Mouse (Mus musculus) 416B (cell line): Measurements from ENCODE around the gene H2-T3.
A peak's percentile ranks its signal among the peaks of the same experiment; 100 is the strongest.
"Not testable (repeated sequence)": the region's sequence is repeated elsewhere in the genome, so short reads cannot be mapped to it uniquely, and the experiment has no call there.

Experiments
- DNase-seq: peaks from one replicate; pipeline ENCODE4 v3.0.0; 2011; ENCODE audit warnings: low read depth

The H2-T3 gene

DNA sequence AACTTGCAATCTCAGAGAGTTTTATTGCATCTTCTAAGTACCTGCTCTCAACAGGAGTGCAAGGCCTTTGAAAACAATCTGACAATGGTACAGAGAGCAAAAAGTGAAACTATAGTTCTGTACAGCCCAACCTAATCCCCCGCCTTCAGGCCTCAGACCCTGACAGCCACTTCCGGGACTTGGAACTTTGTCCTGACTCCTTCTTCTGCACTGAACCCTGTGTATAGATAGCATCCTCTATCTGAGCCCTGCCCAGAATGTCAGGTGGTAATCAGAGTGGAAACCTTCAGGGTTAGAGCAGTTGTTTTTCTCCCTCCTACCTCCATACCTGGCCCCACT lies at the start of gene H2-T3:
Gene H2-T3 (minus strand): TSS at position 119 of the 339 bp plus-strand sequence.
- no peak for DNase-seq

DNA sequence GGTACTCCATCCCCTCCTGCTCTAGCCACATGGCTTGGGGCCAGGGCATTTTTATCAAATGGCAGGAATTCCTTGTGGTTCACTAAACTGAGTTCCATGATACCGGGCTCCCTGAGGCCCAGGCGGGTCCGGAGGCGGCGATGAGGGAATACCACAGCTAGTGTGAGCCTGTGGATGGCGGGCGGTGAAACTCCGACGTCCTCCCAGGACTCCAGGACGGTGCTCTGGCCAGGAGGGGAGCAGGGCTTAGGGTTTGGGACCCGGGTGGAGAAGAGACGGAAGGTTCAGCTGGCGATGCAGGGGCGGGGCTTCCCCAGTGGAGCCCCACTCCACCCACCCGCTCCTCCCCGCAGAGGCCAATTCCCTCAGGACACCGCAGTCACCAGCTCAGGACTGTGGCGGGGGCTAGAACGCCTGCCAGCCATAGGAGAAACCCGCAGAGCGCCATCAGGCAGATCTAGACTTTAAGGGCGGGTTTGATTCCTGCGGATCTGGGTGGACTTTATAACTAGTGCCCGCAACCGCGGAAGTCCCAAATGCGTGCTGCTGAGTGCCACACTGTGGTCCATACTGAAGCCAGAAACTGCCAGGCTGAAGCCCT lies 47.3 kb upstream of the H2-T3 start:
- no peak for DNase-seq

DNA sequence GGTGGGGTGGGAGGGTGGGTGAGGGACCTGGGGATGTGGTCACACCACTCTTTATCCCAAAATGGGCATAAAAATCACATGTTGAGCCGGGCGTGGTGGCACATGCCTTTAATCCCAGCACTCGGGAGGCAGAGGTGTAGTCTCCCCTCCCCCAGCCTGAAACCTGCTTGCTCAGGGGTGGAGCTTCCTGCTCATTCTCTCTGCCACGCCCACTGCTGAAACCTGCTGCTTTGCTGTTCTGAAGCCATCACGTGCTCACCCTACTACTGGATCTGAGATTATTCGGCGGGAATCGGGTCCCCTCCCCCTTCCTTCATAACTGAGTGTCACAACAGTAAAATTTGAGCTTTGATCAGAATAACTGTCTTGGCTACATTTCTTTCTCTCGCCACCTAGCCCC lies 45.2 kb upstream of the H2-T3 start:
- not testable (repeated sequence) for DNase-seq

DNA sequence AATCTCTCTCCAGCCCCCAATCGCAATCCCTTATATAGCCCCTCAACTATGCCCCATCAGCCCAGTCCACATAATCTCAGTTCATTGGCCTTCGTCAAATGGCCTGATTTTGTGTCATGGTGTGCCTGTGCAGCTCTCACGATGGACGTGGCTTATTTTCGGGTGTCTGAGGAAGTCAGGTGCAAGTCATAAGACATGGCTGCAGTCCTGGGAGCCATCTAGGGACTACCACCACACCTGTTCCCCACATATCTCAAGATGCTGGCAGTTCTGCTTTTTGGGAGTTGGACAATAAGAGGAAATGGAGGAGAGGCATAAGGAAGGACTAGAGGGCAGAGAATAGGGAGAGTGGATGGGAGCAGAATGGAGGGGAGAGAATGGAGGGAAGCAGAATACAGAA lies 43.5 kb upstream of the H2-T3 start:
- no peak for DNase-seq

DNA sequence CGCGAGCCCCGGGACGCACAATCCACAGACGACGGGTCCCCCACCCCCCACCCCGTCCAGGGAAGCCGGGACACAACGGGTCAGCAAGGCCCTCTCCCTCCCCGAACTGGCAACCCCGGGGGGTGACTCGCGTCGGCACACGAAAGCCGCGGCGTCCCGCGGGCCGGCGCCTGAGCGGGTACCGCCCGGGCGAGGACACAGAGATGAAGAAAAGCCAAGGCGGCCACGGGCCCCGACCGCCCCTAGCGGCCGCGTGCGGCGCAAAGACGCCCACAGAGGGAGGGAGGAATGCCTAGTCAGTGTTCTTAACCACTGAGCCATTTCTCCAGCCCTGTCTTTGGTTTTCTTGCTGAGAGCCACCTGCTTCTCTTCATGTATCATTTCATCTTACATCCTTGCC lies 41.2 kb upstream of the H2-T3 start:
- peak; percentile 92 for DNase-seq

DNA sequence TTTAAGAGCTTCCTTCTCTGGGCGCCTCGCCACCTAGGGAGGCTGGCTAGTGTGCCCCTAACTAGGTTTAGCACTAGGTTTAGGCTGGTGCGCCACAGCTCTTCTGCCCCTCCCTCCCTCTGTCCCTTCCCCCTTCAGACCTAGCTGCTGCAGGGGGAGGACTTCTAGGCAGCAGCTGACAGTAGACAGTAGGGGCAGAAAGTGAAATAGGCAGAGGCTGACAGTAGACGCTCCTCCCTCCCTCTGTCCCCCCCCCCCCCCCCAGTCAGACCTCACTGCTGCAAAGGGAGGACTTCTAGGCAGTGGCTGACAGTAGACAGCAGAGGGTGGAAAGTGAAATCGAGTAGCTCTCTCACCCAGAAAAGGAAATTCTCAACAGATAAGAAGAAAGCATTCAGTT lies 39.0 kb upstream of the H2-T3 start:
- no peak for DNase-seq

DNA sequence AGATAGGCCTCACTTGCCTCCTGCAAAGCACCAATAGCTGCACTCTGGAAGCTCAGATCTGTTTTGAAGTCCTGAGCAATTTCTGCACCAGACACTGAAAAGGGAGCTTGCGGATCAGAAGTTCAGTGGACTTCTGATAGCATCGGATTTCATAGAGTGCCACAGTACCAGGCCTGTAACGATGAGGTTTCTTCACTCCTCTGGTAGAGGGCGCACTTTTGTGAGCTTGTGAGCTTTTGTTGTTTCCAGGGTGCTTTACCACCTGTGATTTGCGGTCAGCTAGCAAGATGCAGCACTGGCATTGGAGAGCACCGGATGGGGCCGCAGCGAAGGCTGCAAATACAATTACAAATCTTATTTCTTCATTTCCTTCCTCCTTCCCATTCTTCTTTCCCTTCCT lies 36.8 kb upstream of the H2-T3 start:
- DNase-seq = no peak

DNA sequence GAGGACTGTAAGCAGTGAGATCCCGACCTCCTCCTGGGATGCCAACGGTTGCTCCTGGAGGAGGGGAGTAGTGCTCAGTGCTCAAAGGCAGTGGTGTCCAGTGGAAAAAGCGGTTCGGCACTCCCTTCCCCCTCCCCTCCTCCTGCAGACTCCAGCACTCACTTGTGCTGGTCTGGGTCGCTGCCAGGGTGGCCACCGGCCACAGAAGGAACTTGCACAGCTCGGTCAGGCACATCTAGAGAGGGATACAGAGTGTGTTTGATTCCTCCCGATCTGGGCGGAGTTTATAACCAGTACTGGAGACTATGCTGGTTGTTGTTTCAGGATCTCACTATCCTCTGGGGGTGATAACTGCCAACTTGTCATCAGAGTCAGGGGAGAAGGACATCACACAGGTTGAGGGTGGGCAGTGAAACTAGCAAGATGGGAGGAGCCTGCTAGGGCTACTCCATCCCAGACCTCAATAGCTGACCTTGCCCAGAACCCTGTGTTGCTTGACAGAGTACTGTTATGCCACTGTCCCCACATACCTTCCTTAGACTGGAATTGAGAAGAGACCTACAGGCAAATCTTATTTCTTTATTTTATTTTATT lies 35.2 kb upstream of the H2-T3 start:
- no peak for DNase-seq

DNA sequence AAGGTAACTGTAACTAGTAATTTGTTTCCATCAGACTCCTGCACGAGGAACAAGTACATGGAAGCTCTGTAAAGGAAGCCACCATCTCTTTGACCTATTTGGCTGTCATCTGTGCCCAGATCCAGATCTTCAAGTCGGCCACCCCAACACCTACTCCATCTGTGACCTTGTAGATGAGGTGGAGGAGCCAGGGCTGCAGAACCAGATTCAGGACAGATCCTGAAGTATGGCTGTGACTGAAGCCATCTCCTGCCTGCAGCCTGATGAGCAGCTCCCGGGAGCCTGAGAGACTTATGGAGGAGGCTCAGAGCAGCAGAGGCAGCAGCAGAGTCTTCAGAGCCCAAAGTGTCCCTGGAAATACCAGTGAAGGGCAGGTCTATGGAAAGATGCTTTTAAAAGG lies 34.4 kb upstream of the H2-T3 start:
- DNase-seq = no peak

DNA sequence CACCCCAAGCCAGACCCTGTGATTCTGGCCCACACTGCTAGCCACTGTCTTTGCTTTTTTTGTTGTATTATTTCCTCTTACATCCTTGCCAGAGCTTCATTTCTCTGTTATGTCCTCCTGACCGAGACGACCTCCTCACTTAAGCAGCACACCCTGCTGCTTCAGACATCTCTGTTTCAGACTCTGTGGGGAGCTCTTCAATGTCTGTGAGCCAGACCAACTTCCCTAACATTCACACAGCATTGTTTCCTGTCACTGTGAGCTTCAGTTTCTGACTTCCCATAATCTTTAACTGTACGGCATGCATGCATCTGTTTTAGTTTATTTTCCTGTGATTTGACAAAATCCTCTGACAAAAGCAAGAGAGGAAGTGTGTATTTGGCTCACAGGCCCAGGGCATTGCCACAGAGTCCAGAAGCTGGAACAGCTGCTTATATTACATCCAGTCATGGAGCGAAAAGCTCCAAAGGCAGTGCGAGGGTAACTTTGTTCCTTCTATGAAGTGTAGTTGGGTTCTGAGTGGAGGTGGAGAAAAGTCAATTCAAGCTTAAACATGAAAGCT lies 28.6 kb upstream of the H2-T3 start:
- no peak for DNase-seq

DNA sequence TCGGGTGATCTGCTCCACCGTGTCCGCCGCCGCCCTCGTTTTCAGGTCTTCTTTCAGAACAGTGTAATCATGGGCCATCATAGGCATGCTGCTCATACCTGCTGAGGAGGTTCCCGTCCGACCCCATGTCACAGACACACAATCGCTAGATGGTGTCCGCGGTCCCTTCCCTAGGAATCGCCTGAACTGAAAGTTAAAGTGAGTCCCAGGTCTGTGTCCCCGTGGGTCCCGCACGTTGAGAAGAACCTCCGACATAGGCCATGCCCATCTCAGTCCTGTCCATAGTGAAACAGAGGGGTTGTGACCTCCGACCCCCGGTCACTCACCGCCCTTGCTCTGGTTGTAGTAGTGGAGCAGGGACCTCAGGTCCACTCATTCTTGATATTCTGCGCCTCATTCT lies 25.5 kb upstream of the H2-T3 start:
- no peak for DNase-seq

DNA sequence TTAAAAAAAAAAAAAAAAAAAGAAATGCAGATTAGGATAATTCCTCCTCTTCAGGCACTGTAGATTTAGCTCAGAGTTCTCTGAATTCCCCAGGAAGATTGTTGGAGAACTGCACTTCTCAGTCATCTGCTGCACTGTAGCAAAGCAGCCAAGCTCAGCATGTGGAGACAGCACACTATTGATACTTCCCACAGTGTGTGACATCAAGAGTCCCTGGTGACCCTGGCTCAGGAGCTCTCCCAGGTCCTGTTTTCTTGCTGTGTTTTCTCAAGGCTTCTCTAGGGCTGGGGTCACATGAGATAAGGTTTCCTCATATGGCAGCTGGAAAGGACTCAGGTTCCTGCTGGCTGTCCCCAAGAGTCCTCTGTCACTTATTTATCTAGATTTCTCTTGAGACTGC lies 16.8 kb upstream of the H2-T3 start:
- DNase-seq = no peak

DNA sequence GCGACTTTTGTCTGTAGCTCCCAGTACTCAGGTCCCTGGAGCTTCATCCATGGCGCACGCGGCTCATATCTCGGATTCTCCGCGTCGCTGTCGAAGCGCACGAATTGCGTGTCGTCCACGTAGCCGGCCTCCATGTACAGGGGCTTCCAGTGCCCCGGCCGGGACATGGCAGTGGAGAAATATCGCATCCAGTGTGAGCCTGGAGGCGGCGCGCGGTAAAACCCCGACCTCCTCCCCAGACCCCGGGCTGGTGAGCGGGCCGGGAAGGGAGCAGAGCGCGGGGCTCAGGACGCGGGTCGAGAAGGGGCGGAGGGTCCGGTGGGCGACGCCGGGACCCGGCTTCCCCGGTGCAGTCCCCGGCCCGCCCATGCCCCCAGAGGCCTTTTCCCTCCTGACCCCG lies 15.8 kb upstream of the H2-T3 start:
- no peak for DNase-seq

DNA sequence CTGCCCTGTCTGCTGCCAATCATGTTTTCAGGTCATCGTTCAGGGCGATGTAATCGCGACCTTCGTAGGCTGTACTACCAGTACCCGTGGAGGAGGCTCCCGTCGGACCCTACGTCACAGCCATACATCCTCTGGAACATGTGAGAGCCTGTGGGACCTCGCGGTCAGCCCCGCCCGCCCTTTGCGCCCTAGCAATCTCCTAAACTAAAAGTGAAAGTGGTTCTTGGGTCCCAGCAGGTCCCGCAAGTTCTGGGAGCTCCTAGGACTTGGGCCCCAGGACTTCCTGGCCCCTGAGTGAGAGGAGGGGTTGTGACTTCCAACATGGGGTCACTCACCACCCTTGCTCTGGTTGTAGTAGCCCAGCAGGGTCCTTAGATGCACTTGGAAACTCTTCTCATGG lies 15.4 kb upstream of the H2-T3 start:
- peak; percentile 68 for DNase-seq

DNA sequence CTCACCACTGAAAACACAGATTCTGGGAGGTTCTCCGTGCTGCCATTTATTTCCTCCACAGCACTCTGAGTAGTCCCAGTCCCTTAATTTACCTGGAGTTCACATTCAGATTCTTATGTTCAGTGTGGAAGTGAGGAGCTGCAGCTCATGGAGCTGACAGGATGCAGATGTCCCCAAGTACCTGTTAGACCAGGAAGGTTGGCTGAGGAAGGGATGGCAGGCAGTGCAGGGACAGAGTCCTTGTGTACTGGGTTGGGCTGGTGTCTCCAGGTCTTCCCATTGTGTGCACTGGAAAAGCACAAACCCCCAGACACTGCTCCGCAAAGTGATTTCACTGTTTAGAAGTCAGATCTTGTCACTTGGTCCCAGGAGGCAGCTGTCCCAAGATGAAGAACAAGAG lies 11.8 kb upstream of the H2-T3 start:
- no peak for DNase-seq

DNA sequence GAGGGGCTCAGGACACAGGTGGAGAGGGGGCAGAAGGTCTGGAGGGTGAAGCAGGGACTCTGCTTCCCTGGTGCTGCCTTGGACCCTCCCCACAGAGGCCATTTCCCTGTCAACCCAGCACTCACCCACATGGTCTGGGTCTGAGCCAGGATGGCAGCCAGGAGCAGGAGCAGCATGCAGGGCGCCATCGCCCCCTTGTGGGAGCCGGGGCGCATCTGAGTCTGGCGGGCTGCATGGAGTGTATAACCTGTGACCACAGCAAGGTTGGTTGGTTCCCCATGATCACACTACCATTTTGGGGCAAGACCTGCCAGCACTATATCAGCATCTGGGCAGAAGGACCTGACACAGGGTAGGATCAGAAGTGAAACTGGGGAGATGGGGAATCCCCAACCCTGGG lies 8.2 kb upstream of the H2-T3 start:
- peak; percentile 59 for DNase-seq

DNA sequence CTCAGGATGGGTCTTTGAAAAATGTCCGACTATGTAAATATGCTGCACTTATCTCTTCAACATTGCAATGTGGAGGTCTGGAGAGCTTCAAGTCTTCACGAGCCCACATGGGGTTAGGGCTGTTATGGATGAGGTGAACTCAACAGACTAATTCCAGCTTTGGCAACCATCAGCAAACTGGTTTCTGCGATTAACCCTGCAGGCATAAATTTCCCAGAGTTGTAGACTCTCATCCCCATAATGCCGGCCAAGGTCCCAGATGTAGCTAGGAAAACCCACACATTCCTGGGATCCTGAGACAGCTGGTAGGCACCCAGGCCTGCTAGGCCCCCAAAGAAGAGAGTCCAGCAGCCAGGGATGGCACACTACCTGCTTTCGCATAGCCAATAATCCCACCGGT lies 4.4 kb upstream of the H2-T3 start:
- DNase-seq = no peak

DNA sequence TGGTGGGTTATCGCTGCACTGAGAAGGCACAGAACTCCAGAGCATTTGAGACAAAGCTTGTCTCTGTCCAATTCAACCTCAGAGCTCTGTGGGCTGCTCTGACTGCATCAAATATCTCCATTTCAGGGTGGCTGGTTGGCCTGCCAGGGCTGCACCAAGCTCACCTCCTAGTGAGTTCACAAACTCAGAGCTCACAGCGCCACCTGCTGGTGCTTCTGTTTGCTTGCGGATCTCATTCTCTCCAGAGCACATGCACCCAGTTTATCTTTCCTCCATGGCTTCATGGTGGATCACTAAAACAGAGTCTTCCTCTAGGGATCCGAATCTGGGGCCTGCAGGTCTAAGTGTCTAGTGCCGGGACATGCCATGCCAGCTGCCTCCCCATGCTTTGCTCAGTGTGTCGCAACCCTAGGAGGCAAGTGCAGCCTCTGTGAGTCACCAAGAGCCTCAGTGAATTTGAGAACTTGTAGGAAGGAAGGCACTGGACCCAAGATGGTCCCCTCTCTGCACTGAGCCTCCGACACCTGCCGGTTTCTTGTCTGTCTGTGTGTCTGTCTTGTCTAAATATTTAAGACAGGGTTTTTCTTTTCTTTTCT lies 3.6 kb upstream of the H2-T3 start:
- peak; percentile 82 for DNase-seq

DNA sequence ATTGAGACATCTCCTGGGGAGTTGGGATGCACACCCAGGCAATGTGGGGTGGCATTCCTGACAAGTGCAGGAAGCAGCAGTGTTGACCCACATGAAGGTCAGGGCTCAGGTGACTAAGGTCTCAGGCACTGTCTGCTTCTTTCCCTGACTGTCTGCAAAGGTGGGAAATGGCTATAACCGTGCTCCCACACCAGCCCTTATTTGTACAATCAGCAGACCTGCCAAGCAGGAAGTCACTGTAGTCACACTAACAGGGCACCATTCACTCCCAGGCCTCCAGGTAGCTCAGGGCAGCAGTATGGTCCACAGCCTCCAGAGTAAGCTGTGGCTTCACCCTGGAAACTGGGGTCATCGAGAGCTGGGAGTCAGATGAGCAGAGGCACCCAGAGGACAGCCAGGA lies 2.3 kb upstream of the H2-T3 start:
- DNase-seq = no peak

DNA sequence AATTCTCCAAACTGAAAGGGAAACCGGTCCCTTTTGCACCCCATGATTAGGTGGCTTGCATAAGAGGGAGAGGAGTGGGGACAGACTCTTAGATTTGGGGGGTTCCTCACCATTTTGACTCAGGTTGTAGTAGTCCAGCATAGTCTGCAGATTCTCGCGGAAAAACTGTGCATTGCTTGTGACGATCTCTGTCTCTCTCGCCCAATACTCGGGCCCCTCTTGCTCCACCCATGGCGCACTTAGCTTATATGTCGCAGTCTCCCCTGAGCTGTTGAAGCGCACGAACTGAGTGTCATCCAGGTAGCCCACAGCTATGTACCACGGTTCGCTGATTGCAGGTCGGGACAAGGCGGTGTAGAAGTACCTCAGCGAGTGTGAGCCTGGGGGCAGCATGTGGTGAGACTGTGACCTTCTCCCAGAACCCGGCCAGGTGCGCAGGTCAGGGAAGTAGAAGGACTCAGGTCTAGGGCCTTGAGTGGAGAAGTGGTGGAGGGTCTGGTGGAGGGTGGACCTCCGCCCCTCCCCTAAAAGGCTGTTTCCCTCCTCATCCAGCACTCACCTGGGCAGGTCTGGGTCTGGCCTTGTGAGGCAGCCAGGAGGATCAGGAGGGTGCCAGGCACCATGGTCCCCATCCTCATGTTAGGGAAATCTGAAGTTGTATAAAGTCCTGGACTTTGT lies 457 bp downstream of the H2-T3 start:
- DNase-seq = no peak

DNA sequence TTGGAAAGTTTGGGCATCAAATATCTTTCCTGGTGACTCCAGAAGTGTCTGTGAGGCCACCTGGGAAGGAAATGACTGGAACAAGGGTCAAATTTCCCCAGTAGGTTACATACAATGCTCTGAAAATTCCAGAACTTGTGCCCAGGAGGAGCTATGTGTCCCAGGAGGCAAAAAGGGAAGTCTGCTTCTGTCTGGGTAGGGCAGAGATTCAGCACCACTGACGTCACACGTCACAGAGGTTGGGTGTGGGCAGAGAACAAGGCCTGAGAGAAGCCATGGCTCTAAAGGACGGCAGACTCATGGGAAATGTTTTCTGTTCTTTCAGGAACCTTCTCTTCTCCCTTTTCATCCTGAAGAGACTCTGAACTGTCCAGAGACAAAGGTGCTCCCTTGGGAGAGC lies 2.5 kb downstream of the H2-T3 start:
- peak; percentile 22 for DNase-seq

DNA sequence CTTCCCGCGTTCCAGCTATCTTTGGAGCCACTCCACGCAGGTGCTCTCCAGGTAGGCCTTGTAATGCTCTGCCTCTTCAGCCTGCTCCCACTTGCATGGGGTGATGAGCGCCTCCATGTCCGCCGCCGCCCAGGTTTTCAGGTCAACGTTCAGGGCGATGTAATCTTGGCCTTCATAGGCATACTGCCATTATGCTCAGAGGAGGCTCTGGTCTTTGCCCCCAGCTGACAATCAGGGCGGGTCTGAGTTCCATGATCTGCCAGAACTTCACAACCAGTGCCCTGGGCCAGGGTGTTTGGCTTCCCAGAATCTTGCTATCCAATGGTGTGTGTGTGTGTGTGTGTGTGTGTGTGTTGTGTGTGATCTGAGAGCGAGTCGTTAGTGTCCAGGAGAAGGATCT lies 7.9 kb downstream of the H2-T3 start:
- DNase-seq = no peak

DNA sequence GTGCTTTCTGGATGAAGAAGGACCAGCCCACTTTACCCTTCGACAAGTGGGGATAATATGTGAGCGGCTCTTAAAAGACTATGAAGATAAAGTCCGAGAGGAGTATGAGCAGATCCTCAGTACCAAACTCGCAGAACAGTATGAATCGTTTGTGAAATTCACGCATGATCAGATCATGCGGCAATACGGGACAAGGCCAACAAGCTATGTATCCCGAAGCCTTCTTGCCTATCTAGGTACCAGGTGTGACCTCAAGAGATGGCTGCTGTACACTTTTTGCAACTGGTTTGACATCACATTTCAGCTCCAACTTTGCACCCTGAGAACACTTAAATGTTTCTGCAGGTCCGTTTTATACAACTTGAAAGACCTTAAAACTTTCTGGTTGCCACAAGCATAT lies 10.6 kb downstream of the H2-T3 start:
- DNase-seq = not testable (repeated sequence)
